Mouse (Mus musculus): ENCODE data around the gene Tymp.

- TF ChIP-seq CTCF (IDR thresholded peaks at IDR 0.05; ENCODE audit: low read depth) (no peak), EP300 (IDR thresholded peaks at IDR 0.05; ENCODE audit: low read depth) (no peak)
Measured at GRCm38 (mm10) chr15:89415282-89415681, 38.4 kb upstream of the Tymp start.
